Mouse (Mus musculus) liver, adult (tissue): Measurements from ENCODE around the gene Ints7.

Experiments
- GATA4 ChIP-seq: IDR thresholded peaks from 2 replicates; pipeline ENCODE4 v1.6.1; 2014; ENCODE audit warnings: mild to moderate bottlenecking, low read length; ENCODE audit not compliant: insufficient replicate concordance

Ints7 gene

GRCm38 (mm10) chr1:191573906-191574639 is 1.4 kb upstream of the Ints7 start:
- no peak for TF ChIP-seq GATA4

DNA sequence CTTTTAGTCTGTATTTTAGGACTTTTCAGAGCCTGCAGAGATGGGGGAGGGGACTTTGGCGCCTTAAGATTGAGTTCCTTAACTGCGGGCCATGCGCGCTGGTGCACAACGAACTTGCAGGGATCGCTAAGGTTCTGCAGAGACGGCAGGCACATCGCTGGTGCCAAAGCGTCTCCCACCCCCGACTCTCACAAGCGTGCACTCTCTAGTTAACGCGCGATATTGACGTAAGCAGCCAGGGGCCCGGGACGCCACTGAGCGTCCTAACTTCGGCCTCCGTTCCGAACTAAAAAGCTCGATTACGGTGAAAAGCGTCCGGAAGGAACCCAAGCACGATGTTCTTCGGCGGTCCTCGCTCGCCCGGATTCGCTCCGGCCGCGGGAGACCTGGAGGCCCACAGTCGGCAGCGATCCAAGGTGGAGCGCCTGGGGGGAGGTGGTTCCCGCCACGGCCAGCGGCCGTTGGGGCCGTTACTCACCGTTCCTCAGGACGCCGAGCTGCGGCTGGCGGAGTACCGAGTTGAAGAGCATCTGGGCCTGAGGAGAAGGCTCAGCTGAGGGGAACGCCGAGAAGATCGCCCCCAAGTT is 472 bp upstream of the Ints7 start:
- TF ChIP-seq GATA4 = no peak

- no peak for TF ChIP-seq GATA4
Measured at GRCm38 (mm10) chr1:191579524-191579923, 4.1 kb downstream of the Ints7 start.

DNA sequence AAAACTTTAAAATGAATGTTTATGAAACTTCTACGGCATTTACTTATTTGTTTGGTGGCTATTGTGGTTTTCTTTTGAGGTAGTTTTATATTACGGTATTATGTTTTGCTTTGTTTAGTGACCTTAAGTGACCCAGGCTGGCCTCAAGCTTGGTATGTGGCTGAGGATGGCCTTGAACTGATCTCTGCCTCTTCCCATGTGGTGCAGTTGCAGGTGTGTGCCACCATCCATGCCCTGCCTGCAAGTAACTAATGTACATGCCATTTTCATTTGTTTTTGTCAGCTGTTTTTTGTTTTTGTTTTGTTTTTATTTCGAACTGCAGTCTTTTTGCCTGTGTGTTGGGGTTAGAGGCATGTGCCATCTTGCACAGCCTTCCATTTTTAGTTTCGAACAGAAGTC is 6.2 kb downstream of the Ints7 start:
- TF ChIP-seq GATA4 = no peak

- no peak for TF ChIP-seq GATA4
Measured at GRCm38 (mm10) chr1:191583836-191584235, 8.4 kb downstream of the Ints7 start.

- no peak for TF ChIP-seq GATA4
Measured at GRCm38 (mm10) chr1:191584483-191584882, 9.0 kb downstream of the Ints7 start.

DNA sequence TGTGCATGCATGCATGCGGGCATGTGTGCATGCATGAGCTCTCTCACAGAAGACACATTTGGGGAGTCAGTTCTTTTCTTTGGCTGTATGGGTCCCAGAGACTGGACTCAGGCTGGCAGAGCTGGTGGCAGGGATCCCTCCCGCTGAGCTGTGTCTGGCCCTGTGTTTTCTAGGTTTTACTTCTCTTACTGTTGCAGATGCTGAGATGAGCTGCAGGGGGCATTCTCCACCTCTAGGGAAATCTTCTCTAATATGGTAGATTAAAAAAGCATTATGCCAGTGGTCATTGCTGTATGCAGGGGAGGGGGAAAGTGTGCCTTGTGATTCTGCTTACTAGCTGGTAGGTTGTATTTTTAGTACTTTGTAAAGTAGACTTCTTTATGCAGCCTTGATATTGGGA is 10.3 kb downstream of the Ints7 start:
- no peak for TF ChIP-seq GATA4

- TF ChIP-seq GATA4 = no peak
Measured at GRCm38 (mm10) chr1:191587062-191587461, 11.6 kb downstream of the Ints7 start.

DNA sequence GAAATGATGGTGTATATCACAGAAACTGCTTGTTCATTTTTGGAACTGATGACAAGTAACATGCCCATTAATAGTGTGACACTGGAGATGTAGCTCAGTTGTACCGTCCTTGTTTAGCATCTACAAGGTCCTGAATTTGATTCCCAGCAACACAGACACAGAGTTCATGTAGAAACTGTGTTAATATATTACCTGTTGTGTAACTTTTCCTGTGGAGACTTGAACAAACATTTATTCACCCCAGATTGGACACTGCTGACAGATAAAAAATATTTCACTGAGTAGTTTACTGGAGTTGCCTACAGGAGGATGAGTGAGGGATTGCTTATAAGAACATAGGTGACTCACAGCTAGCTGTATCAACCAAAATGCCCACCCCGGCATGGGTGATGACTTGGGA is 13.3 kb downstream of the Ints7 start:
- no peak for TF ChIP-seq GATA4

- no peak for TF ChIP-seq GATA4
Measured at GRCm38 (mm10) chr1:191592016-191592720, 16.7 kb downstream of the Ints7 start.

GRCm38 (mm10) chr1:191596076-191596475 is 20.6 kb downstream of the Ints7 start:
- no peak for TF ChIP-seq GATA4

GRCm38 (mm10) chr1:191599210-191599609 is 23.8 kb downstream of the Ints7 start:
- no peak for TF ChIP-seq GATA4

DNA sequence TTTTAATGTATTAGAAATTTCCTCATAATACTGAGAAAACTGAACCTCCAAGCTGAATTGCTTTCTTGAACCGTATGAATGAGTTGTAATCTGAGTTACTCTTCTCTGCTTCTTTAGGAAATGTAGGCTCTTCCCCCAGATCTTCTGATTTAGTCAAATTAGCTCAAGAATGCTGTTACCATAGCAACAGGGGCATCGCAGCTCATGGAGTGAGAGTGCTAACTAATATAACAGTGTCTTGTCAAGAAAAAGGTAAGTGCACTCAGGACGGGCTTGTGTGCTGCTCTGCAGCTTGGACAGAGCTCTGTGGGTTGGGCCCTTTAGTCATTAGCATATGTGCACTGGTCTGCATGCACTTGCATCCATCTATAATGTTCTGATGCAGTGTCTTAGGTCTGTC is 29.3 kb downstream of the Ints7 start:
- no peak for TF ChIP-seq GATA4

DNA sequence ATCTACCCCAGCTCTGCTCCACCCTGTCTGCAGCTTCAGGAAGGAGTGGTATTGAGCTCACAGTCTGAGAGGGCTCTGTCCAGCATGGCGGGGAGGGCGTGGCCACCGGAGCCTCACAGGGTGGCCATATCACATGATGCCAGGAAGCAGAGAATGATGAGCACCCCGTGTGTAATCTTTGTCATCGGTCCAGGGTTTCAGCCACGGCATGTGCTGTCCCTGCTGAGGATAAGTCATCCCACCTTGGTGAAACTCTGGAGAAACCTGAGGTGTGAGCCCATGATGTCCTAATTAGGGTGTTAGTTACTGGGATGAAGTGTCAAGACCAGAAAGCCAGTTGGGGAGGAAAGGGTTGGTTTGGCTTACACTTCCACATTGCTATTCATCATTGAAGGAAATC is 33.6 kb downstream of the Ints7 start:
- no peak for TF ChIP-seq GATA4

DNA sequence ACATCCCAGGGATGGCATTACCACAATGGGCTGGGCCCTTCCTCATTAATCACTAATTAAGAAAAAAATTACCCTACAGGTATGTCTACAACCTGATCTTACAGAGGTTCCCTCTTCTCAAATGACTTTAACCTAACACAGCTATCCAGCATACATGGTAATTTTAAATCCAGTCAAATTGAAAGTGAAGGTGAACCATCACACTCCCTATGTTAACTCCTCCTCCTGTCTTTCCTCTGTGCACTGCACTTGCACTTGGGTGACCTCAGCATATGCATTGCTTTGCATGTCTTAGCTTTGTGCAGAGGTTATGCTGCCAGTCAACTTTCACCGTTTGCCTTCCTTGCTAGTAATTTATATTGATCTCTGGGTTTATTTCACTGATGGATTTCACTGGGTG is 34.1 kb downstream of the Ints7 start:
- no peak for TF ChIP-seq GATA4

GRCm38 (mm10) chr1:191610357-191610756 is 34.9 kb downstream of the Ints7 start:
- no peak for TF ChIP-seq GATA4

GRCm38 (mm10) chr1:191611686-191612085 is 36.2 kb downstream of the Ints7 start:
- no peak for TF ChIP-seq GATA4

DNA sequence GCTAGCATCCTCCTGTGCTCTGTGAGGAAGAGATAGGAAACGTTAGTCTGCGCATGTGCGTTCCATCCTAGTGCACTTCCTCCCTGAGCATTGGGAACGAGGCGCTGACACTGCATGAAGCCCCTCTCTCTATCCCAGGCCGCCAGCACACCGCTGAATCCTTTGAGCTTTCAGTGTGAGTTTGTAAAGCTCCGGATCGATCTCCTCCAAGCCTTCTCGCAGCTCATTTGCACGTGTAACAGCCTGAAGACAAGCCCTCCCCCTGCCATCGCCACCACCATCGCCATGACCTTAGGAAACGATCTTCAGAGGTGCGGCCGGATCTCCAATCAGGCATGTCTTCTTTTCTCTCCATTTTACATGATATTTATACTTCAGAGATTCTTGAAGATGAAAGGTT is 37.4 kb downstream of the Ints7 start:
- TF ChIP-seq GATA4 = no peak
